Mouse (Mus musculus) regulatory T cell (primary cell): ENCODE results near the gene Sim2.

Source experiments
- in situ Hi-C: fragments of 300-600 bp; cut with MboI, MseI; formaldehyde crosslinking; loops from one replicate; pipeline ENCODE4 v1.15.1; 2025; ENCODE audit warnings: high pct_unique_total_duplicates

The Sim2 gene

GRCm38 (mm10) chr16:94084711-94085602, at the start of gene Sim2:
Gene Sim2 (plus strand): TSS chr16:94084931.
- in situ Hi-C loops, result no loop called here

GRCm38 (mm10) chr16:94037280-94037679, 47.5 kb upstream of the Sim2 start:
- in situ Hi-C loops, result no loop called here

GRCm38 (mm10) chr16:94038272-94038985, 46.3 kb upstream of the Sim2 start:
- in situ Hi-C loops, result no loop called here

- in situ Hi-C loops, result no loop called here
Measured at GRCm38 (mm10) chr16:94038986-94039341, 45.8 kb upstream of the Sim2 start.

GRCm38 (mm10) chr16:94040485-94040884, 44.2 kb upstream of the Sim2 start:
- in situ Hi-C loops, result loop anchor here (5.0 kb wide), 1 partner anchor 217 kb away; no protein-coding TSS in a partner anchor

- in situ Hi-C loops, result loop anchor here (5.0 kb wide), 1 partner anchor 216 kb away; no protein-coding TSS in a partner anchor
Measured at GRCm38 (mm10) chr16:94041065-94041712, 43.5 kb upstream of the Sim2 start.

- in situ Hi-C loops, result loop anchor here (5.0 kb wide), 1 partner anchor 214 kb away; no protein-coding TSS in a partner anchor
Measured at GRCm38 (mm10) chr16:94043797-94044196, 40.9 kb upstream of the Sim2 start.

- in situ Hi-C loops, result loop anchor here (5.0 kb wide), 1 partner anchor 212 kb away; no protein-coding TSS in a partner anchor
Measured at GRCm38 (mm10) chr16:94044996-94045395, 39.7 kb upstream of the Sim2 start.

GRCm38 (mm10) chr16:94050368-94050767, 34.4 kb upstream of the Sim2 start:
- in situ Hi-C loops, result no loop called here

GRCm38 (mm10) chr16:94055176-94055575, 29.6 kb upstream of the Sim2 start:
- in situ Hi-C loops, result no loop called here

- in situ Hi-C loops, result no loop called here
Measured at GRCm38 (mm10) chr16:94055576-94055975, 29.2 kb upstream of the Sim2 start.

- in situ Hi-C loops, result no loop called here
Measured at GRCm38 (mm10) chr16:94059820-94060219, 24.9 kb upstream of the Sim2 start.

GRCm38 (mm10) chr16:94064211-94064610, 20.5 kb upstream of the Sim2 start:
- in situ Hi-C loops, result no loop called here

- in situ Hi-C loops, result no loop called here
Measured at GRCm38 (mm10) chr16:94065728-94066674, 18.7 kb upstream of the Sim2 start.

GRCm38 (mm10) chr16:94066771-94067170, 18.0 kb upstream of the Sim2 start:
- in situ Hi-C loops, result no loop called here

GRCm38 (mm10) chr16:94067280-94067679, 17.5 kb upstream of the Sim2 start:
- in situ Hi-C loops, result no loop called here

GRCm38 (mm10) chr16:94069061-94069460, 15.7 kb upstream of the Sim2 start:
- in situ Hi-C loops, result no loop called here

GRCm38 (mm10) chr16:94070920-94071319, 13.8 kb upstream of the Sim2 start:
- in situ Hi-C loops, result no loop called here

- in situ Hi-C loops, result no loop called here
Measured at GRCm38 (mm10) chr16:94071468-94071867, 13.3 kb upstream of the Sim2 start.

GRCm38 (mm10) chr16:94075362-94076027, 9.2 kb upstream of the Sim2 start:
- in situ Hi-C loops, result no loop called here
